Mouse (Mus musculus) bone marrow, adult 2 months (tissue): ENCODE measurements around the gene Cdc42bpg. TPM values are rescaled to one million over a fixed set of nuclear protein-coding genes. Genes with fewer than 3 reads are reported as not detected.

ENCODE experiments used
- H3K27ac ChIP-seq: fragments of 200-500 bp; 2 replicates; pipeline ENCODE4 v1.5.1; 2012; ENCODE audit warnings: low read depth, mild to moderate bottlenecking, control low read depth, inconsistent platforms, low read length; ENCODE audit not compliant: control insufficient read depth, poor library complexity, insufficient read depth
- H3K4me1 ChIP-seq: fragments of 200-500 bp; 2 replicates; pipeline ENCODE4 v1.6.1; 2011; ENCODE audit warnings: low read length; ENCODE audit not compliant: control insufficient read depth, insufficient read depth
- H3K4me3 ChIP-seq: fragments of 200-500 bp; replicated peaks from 2 replicates; pipeline ENCODE3; 2011; ENCODE audit warnings: mild to moderate bottlenecking, low read depth, low read length, control low read depth; ENCODE audit not compliant: control insufficient read depth
- CTCF ChIP-seq: fragments of 200-500 bp; IDR thresholded peaks from 2 replicates; pipeline ENCODE4 v1.5.1; 2011; ENCODE audit warnings: low read length, control low read depth; ENCODE audit not compliant: control insufficient read depth, insufficient read depth
- POLR2A ChIP-seq: fragments of 200-500 bp; IDR thresholded peaks from 2 replicates; pipeline ENCODE4 v1.6.1; 2011; ENCODE audit warnings: low read depth, mild to moderate bottlenecking, control low read depth, low read length, borderline replicate concordance; ENCODE audit not compliant: control insufficient read depth
- WGBS: fragments of 180-500 bp; shearing (Covaris S2); methylation state at CpG from one replicate; pipeline ENCODE4 v1.1.7; 2018; 5-methylcytosine and 5-hydroxymethylcytosine counted together
- polyA plus RNA-seq: library from polyadenylated mRNA; stranded (reverse); fragments of >200 nt; gene quantifications from 2 replicates; pipeline ENCODE4 v1.2.4, GENCODE M21; 2011; ENCODE audit warnings: low replicate concordance; ENCODE audit not compliant: missing spikeins, insufficient read depth, insufficient read length

The Cdc42bpg gene
- polyA plus RNA-seq, 1 experiment: 13.6 TPM

DNA sequence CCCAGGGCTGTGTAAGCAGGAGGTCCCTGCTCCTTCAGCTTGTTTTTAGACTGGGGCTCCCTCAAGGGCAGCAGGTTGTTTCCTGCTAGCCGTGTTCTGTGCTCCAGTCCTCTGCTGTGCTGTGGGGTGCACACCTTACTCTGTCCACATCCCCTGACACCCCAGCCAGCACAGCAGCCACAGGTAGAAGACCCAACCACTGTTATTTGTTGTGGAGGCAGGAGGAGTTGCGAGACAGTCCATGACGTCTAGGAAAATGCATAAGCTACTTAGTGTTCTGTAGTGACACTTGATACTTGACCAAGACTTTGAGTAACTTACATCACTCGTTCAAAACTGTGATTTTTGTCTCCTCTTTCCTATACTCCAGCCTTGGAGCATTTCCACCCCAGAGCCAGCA is 7.3 kb upstream of the Cdc42bpg start:
- Histone ChIP-seq H3K27ac (peak overlapping the region; percentile 91), H3K4me3 (no peak overlapping the region), H3K4me1 (peaks cover 16% of the 10 kb centered on the region)
- TF ChIP-seq CTCF (no peak), POLR2A (no peak)
- WGBS: 61% methylated on average over 4 of the region's 4 CpGs

DNA sequence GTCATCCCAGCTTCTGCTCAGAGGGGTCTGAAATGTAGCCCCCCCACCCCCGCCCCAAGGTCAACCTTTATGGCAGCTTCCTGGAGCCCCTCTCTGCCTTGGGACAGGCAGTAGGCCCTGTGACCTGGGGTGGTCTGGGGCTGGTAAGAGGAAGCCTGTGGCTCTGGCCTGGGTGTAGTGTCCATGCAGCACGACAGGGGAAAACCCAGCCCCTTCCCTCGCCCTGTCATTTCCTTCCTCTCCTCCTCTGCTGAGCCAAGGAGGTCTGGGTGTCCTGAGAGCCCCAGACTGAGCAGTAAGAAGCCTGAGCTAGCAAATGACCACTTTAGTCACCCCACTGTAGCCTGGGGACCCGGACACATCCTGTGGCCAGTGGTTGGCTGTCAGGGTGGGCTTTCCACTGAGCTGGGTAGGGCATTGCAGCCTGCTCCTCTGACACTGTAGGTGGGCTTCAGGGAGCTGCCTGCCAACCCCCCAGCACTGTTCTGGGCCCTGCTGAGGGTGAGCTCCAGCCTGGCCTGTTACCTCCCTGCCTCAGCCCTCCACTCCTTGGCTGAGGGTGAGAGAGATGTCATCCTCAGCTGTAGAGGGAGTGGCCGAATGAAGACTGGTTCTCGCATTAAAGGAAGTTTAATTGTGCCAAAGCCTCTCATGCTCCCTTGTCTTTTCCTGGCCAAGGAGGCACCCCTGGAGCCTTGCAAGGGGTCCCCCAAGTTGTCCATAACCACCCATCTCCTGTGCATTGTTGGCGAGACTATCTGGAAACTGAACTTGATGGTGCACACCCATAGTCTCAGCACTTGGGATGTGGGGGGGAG is 6.6 kb upstream of the Cdc42bpg start:
- peak overlapping the region; percentile 91 for H3K27ac ChIP-seq
- H3K4me3 ChIP-seq: no peak overlapping the region
- H3K4me1 ChIP-seq: peaks cover 16% of the 10 kb centered on the region
- TF ChIP-seq POLR2A: peak; percentile 11; the same call in 1 of the 2 replicates
- TF ChIP-seq CTCF: no peak
- 28% methylated on average over 7 of the region's 7 CpGs for WGBS

DNA sequence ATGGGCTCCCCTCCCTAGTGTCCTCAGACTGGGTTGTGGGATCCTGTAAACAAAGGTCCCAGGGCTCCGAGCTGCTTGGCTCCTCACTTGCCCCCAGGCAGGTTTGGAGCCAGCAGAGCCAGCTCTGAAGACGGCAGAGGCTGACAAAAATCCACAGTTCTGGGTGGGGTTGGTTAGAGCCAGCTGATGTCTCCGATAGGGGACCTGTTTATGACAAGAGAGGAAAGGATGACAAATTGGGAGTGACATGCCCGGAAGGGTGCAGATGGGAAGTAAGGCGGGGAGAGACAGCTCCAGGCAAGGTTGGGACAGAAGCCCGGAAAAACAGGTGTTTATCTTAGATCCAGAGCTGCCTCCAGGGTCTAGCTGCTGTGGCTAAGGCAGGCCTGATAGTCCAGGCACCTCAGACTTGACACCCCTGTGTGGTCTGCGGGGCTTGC is 5.8 kb upstream of the Cdc42bpg start:
- WGBS: 47% methylated on average over 7 of the region's 7 CpGs
- TF ChIP-seq POLR2A (no peak), CTCF (no peak)
- Histone ChIP-seq H3K27ac (peak overlapping the region; percentile 91), H3K4me3 (no peak overlapping the region), H3K4me1 (peaks cover 16% of the 10 kb centered on the region)

DNA sequence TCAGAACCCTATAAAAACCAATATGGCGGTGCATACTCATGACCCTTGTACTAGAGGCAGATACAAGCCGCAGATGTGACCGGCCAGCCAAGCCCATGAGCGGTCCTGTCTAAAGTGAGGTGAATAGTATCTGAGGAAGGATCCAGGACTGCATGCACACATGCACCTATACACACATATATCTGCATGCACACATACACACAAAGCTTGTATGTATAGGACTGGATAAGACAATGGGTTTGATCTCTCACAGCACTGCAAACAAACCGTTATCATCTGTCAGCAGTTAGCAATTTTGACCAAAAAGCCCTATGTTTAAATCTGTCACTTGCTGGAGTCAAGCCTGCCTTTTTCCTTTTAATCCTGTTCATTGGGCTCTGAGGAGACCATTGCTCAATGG is 4.1 kb upstream of the Cdc42bpg start:
- H3K4me1 ChIP-seq: peaks cover 16% of the 10 kb centered on the region
- WGBS: 77% methylated on average over 5 of the region's 5 CpGs
- no peak overlapping the region for H3K27ac ChIP-seq
- no peak overlapping the region for H3K4me3 ChIP-seq
- no peak for TF ChIP-seq POLR2A
- no peak for TF ChIP-seq CTCF

DNA sequence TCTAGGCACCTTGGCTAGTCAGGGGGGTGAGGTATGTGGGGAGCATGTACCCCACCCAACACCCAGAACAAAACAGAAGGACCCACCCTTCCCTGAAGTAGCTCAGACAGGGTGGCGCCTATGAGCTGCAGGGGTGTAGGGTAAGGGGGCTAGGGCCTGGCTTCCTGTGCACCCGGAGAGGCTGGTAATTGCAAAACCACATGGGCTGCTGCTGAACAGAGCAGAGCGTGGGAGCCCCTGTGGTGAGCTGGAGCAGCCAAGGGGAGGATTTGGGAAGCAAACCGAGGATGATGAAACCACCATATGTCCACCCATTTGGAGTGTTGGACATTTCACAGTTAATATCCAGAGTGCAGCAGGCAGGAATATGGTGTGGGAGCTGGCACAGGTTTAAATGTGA is 3.7 kb upstream of the Cdc42bpg start:
- H3K27ac ChIP-seq: no peak overlapping the region
- no peak overlapping the region for H3K4me3 ChIP-seq
- peaks cover 14% of the 10 kb centered on the region for H3K4me1 ChIP-seq
- TF ChIP-seq CTCF (no peak), POLR2A (no peak)
- WGBS: 7% methylated on average over 4 of the region's 4 CpGs

DNA sequence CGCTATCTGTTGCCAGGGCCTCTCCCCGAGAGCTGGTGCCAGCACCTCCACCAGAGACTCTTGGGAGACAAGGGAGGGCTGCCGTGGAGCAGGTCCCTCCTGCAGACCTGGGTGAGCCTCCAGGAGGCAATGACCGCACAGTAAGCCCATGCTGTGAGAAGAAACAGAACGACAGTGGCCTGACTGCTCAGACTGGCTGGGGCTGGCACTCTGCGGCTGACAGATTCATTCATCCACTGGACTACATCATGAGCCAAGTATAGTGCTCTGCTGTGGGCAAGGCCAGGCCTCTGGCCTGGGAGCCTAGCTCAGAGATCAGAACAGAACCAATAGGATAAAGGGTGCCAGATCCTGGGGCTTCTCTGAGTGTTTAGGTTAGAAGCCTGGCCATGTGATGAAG is 2.4 kb upstream of the Cdc42bpg start:
- peak overlapping the region; percentile 19; the same call in 1 of the 2 replicates for H3K27ac ChIP-seq
- 80% methylated on average over 6 of the region's 6 CpGs for WGBS
- H3K4me3 ChIP-seq: no peak overlapping the region
- no peak for TF ChIP-seq CTCF
- no peak for TF ChIP-seq POLR2A
- peaks cover 8% of the 10 kb centered on the region for H3K4me1 ChIP-seq

DNA sequence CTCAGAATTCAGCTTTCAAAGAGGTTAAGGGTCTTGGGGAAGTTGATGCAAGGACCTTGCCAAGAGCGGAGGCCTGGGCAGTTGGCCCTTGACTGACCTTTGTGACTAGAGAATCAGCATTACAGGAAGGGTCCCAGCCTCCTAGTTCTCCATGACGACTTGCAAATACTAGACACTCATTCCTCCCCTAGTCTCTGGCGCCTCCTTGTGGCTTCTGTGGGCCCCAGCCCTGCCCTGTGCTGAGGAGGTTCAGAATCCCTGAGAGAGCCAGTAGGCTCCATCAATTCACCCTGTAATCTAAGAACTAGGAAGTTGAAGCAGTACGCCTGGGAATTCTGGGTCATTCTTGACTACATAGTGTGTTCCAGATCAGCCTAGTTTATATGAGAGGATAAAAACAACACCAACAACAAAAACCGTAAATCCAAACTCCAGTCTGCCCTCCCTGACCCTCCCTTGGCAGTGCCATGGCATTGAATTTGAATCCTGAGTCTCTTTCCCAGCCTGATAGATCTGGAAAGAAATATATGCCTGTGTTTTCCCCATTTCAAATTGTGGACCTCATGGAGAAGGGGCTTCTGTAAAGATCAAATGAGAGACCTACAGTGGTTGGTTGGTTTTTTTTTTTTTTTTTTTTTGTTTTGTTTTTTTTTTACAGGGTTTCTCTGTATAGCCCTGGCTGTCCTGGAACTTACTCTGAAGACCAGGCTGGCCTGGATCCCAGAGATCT is 1.3 kb upstream of the Cdc42bpg start:
- Histone ChIP-seq H3K4me1 (peaks cover 1% of the 10 kb centered on the region), H3K4me3 (no peak overlapping the region), H3K27ac (no peak overlapping the region)
- TF ChIP-seq CTCF (peak; percentile 99), POLR2A (no peak)
- WGBS: 25% methylated on average over 5 of the region's 5 CpGs

DNA sequence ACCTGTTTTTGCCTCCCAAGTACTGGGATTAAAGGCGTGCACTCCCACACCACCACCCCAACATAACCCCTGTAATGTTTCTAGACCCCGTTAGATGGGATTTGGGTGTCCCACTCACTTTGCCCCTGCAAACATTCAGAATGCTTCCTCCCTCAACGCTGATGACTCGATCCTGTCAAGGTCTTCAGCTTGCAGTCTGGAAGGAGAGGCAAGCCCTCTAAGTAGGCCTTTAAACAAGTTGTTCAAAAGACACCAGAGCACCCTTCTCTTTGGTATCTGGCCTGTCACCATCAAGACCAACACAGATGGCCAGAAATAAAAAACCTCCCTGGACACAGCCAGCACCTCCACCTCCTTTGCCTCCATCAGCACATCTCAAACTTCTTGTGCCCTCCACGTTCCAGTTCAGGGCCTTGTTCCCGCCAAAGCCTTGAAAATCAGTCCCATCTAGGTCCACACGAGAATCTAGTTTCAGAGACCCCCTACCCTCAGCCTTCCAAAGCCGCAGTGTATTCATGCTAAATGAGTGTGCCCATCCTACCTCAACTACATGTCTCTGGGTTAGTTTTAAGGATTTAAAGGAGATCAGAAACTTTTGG is 640 bp upstream of the Cdc42bpg start:
- TF ChIP-seq CTCF (no peak), POLR2A (no peak)
- no peaks in the 10 kb centered on the region; the same call in none of the 2 replicates for H3K4me1 ChIP-seq
- WGBS: 63% methylated on average over 8 of the region's 8 CpGs
- peak overlapping the region; percentile 64 for H3K4me3 ChIP-seq
- H3K27ac ChIP-seq: peak overlapping the region; percentile 70; the same call in 1 of the 2 replicates
